Mouse (Mus musculus): ENCODE measurements around the gene Hcn2.

The Hcn2 gene

DNA sequence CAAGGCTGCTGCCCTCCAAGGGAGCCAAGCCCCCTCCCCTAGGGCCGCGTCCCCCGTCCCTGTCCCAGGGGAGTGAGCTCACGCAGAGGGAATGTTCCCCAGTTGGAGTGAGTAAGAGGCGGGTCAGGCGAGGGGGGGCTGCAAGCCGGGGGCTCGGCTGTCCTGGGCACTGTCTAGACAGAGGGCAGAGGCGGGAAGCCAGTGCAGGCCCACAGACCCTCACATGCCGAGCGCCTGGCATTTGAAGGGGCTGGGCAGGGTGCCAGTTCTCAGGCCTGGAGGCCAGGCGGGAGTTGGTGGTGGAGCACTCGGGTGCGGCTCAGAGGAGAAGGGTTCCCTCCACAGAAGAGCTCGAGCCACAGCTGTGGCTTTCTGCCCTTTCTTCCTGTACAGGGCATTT lies 61.6 kb downstream of the Hcn2 start:
- peak in 1 of 2 experiments; percentile 58 for DNase-seq

DNA sequence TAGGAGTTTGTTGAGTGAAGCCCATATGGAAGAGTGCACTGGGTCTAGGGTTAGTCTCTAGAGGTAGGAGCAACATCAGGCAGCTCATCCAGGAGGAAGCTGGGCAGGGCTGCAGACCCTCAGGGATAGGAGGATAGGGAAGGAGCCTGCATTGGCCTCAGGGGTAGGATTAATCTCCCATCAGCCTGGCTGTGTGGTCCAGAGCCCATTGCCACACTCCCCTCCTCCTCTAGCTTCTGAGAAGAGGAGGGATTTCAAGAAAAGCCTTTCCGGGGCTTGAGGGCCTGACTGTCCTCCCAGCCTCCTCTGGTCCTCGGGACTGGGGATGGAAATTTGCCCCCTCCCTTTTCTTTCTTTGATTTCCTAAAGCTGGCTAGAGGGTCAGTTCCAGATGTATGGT lies 62.8 kb downstream of the Hcn2 start:
- no peak for DNase-seq

DNA sequence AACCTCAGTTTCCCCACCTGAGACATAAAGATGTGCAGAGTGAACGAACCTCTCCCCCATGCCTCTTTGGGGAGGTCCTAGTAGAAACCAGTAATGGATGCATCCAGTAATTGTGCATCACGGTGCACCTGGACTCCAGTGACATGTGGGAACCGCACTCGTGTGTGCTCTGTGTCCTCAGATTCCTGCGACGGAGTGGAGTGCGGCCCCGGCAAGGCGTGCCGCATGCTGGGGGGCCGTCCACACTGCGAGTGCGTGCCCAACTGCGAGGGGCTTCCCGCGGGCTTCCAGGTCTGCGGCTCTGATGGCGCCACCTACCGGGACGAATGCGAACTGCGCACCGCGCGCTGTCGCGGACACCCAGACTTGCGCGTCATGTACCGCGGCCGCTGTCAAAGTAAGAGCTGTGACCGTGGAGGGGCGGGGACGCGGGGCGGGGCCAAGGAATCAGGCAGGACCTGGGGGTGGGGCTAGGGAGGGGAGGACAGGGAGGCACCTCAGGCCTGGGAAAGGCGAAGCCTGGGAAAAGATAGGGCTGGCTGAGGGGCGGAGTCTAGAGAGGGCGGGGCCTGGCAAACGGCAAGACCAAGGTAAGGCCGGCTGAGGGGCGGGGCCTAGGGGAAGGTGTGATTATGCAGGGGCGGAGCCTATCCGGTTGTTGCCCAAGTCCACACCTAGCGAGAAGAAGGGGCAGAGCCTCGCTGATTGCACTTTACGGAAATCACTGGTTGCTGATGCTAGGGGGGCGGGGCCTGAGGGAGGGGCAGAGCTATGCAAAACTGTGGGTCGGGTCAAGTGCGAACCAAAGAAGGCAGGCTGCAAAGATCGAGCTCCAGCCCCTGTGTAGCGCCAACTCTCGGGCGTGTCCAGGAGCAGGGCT lies 63.6 kb downstream of the Hcn2 start:
- DNase-seq: peak; percentile 99

DNA sequence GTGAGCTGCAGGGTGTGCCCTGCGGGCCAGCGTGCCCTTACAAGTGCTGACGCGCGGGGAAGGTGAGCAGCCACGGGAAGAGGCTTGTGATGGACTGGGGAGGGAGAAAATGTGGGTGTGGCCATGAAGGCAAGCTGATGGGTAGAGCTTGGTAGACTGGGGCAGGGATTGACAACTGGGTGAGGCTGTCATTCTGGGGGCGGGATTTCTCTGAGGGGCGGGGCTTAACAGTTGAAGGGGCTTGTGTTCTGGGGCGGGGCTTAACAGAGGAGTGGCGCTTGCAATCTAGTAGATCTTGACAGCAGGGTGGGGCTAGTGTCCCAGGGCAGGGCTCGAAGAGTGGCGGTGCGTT lies 64.2 kb downstream of the Hcn2 start:
- DNase-seq: peak in 1 of 2 experiments; percentile 79

- DNase-seq: peak in 1 of 2 experiments; percentile 53
Measured at GRCm38 (mm10) chr10:79781139-79781538, 64.7 kb downstream of the Hcn2 start.

GRCm38 (mm10) chr10:79781956-79782355 lies 65.5 kb downstream of the Hcn2 start:
- DNase-seq: peak in 1 of 2 experiments; percentile 35

- DNase-seq: peak; percentile 44 to 54
Measured at GRCm38 (mm10) chr10:79783050-79783449, 66.6 kb downstream of the Hcn2 start.

DNA sequence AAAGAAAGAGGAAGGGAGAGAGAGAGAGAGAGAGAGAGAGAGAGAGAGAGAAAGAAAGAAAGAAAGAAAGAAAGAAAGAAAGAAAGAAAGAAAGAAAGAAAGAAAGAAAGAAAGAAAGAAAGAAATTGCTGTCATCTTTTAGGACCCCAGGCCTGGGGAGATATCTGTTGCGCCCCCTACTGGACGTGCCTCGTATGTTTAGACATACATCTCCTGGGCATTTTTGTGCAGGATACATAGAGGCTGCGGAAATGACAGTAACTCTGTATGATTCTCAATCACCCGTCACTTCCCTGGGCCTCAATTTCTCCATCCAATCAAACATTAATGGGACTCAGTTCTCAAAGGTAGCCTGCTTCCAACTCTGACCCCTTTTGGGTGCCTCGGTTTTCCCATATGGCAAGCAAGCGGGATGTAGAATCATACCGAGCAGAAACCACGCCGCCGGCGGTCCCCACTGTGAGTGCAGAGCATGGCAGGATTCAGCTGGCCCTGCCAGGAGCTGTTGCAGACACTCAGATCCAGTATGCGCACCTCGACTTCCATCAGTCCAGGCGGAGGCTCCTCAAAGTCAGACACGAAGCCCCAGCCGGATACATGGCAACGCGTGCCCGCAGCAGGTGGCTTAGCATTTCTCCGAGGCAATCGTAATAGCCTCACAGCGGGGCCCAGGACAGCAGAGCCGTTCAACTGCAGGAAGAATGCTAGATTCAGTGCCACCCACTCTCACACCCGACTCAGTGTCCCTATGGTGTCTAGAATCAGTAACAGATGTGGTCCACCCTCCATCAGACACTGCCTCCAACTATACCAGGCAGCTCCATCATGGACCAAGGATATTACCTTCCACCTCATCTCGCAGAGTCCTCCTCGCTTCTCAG lies 67.7 kb downstream of the Hcn2 start:
- peak; percentile 44 to 76 for DNase-seq

All from kidney, postnatal 25 days (tissue).